Mouse (Mus musculus): ENCODE measurements around the gene Ifna7.
"Not testable (repeated sequence)": the region's sequence is repeated elsewhere in the genome, so short reads cannot be mapped to it uniquely, and the experiment has no call there.

- TF ChIP-seq CTCF (IDR thresholded peaks at IDR 0.05); POLR2A (IDR thresholded peaks at IDR 0.05; ENCODE audit: insufficient read depth, low read depth, low read length); EP300 (IDR thresholded peaks at IDR 0.05; ENCODE audit: insufficient read depth, low read depth, low read length): not testable (repeated sequence)
Observed at GRCm38 (mm10) chr4:88827116-88827515, 11.1 kb downstream of the Ifna7 start, which contains the start of gene Ifna6.
